Mouse (Mus musculus) liver, adult 2 months (tissue): ENCODE results near the gene Mrap.

ENCODE experiments used
- CTCF ChIP-seq: fragments of 200-500 bp; IDR thresholded peaks from 2 replicates; pipeline ENCODE4 v1.5.1; 2011; ENCODE audit warnings: low read depth, low read length, control low read depth
- POLR2A ChIP-seq: fragments of 200-500 bp; IDR thresholded peaks from 2 replicates; pipeline ENCODE4 v1.6.1; 2011; ENCODE audit warnings: low read length, control low read depth; ENCODE audit not compliant: insufficient read depth; ENCODE audit errors: extremely low read depth

GRCm38 (mm10) chr16:90788580-90788979 is 50.6 kb downstream of the Mrap start:
- TF ChIP-seq CTCF (no peak), POLR2A (no peak)
